Mouse (Mus musculus): ENCODE results near the gene Adk. TPM values are rescaled to one million over a fixed set of nuclear protein-coding genes. Genes with fewer than 3 reads are reported as not detected.

Gene Adk
- polyA plus RNA-seq, 1 experiment from 2014 or later = 40.0 TPM

- H3K36me3 ChIP-seq = no peaks in the 10 kb centered on the region
- H3K9ac ChIP-seq (replicated peaks) = no peak overlapping the region
- ATAC-seq (ENCODE audit: low FRiP score) = no peak
- 0 out of 2 replicates have a peak overlapping the region, but pooled peaks have one; percentile 33 for H3K27ac ChIP-seq (replicated peaks)
- H3K4me3 ChIP-seq (replicated peaks) = no peak overlapping the region
- H3K4me1 ChIP-seq = no peaks in the 10 kb centered on the region
- no peaks in the 10 kb centered on the region for H3K27me3 ChIP-seq (replicated peaks)
- no peaks in the 10 kb centered on the region for H3K9me3 ChIP-seq (replicated peaks)
- WGBS = 93% methylated on average over 8 of the region's 8 CpGs
- no peak overlapping the region for H3K4me2 ChIP-seq
These were observed 54.2 kb downstream of the Adk start for GRCm38 (mm10) chr14:21106582-21106981.

- Histone ChIP-seq H3K9ac (replicated peaks) (no peak overlapping the region), H3K9me3 (replicated peaks) (no peaks in the 10 kb centered on the region), H3K36me3 (no peaks in the 10 kb centered on the region), H3K4me2 (no peak overlapping the region), H3K4me1 (no peaks in the 10 kb centered on the region), H3K27ac (replicated peaks) (no peak overlapping the region), H3K4me3 (replicated peaks) (no peak overlapping the region), H3K27me3 (replicated peaks) (no peaks in the 10 kb centered on the region)
- no peak for ATAC-seq (ENCODE audit: low FRiP score)
- WGBS = 72% methylated on average over 3 of the region's 3 CpGs
These were observed 55.2 kb downstream of the Adk start for GRCm38 (mm10) chr14:21107551-21107950.

- WGBS = 83% methylated on average over 4 of the region's 4 CpGs
- H3K36me3 ChIP-seq = no peaks in the 10 kb centered on the region
- no peaks in the 10 kb centered on the region for H3K4me1 ChIP-seq
These were observed 58.1 kb downstream of the Adk start for GRCm38 (mm10) chr14:21110492-21110891.

GRCm38 (mm10) chr14:21111500-21111899 is 59.1 kb downstream of the Adk start:
- WGBS = 93% methylated on average over 1 of the region's 1 CpGs
- no peak overlapping the region for H3K27ac ChIP-seq (replicated peaks)

More at GRCm38 (mm10) chr14:21110492-21110891, 58.1 kb downstream of the Adk start:
- Histone ChIP-seq H3K9ac (replicated peaks) (no peak overlapping the region), H3K4me3 (replicated peaks) (no peak overlapping the region), H3K9me3 (replicated peaks) (no peaks in the 10 kb centered on the region), H3K27ac (replicated peaks) (no peak overlapping the region), H3K4me2 (no peak overlapping the region), H3K27me3 (replicated peaks) (no peaks in the 10 kb centered on the region)
- ATAC-seq (ENCODE audit: low FRiP score) = no peak

GRCm38 (mm10) chr14:21112174-21112573 is 59.8 kb downstream of the Adk start:
- H3K4me2 ChIP-seq = no peak overlapping the region
- no peak overlapping the region for H3K9ac ChIP-seq (replicated peaks)
- no peaks in the 10 kb centered on the region for H3K27me3 ChIP-seq (replicated peaks)
- H3K9me3 ChIP-seq (replicated peaks) = no peaks in the 10 kb centered on the region
- no peaks in the 10 kb centered on the region for H3K4me1 ChIP-seq
- ATAC-seq (ENCODE audit: low FRiP score) = no peak
- H3K4me3 ChIP-seq (replicated peaks) = no peak overlapping the region
- H3K36me3 ChIP-seq = no peaks in the 10 kb centered on the region
- H3K27ac ChIP-seq (replicated peaks) = no peak overlapping the region
- 92% methylated on average over 5 of the region's 5 CpGs for WGBS

More at GRCm38 (mm10) chr14:21111500-21111899, 59.1 kb downstream of the Adk start:
- Histone ChIP-seq H3K4me1 (no peaks in the 10 kb centered on the region), H3K4me2 (no peak overlapping the region), H3K4me3 (replicated peaks) (no peak overlapping the region), H3K9ac (replicated peaks) (no peak overlapping the region), H3K36me3 (no peaks in the 10 kb centered on the region), H3K9me3 (replicated peaks) (no peaks in the 10 kb centered on the region), H3K27me3 (replicated peaks) (no peaks in the 10 kb centered on the region)
- no peak for ATAC-seq (ENCODE audit: low FRiP score)

GRCm38 (mm10) chr14:21112742-21113141 is 60.4 kb downstream of the Adk start:
- no peak for ATAC-seq (ENCODE audit: low FRiP score)
- H3K36me3 ChIP-seq = no peaks in the 10 kb centered on the region
- no peaks in the 10 kb centered on the region for H3K4me1 ChIP-seq
- H3K4me3 ChIP-seq (replicated peaks) = no peak overlapping the region
- H3K9ac ChIP-seq (replicated peaks) = no peak overlapping the region
- H3K27me3 ChIP-seq (replicated peaks) = no peaks in the 10 kb centered on the region
- H3K9me3 ChIP-seq (replicated peaks) = no peaks in the 10 kb centered on the region
- no peak overlapping the region for H3K27ac ChIP-seq (replicated peaks)
- no peak overlapping the region for H3K4me2 ChIP-seq
- WGBS = 88% methylated on average over 6 of the region's 6 CpGs

GRCm38 (mm10) chr14:21114339-21114738 is 62.0 kb downstream of the Adk start:
- Histone ChIP-seq H3K4me3 (replicated peaks) (no peak overlapping the region), H3K36me3 (no peaks in the 10 kb centered on the region), H3K27ac (replicated peaks) (no peak overlapping the region), H3K9ac (replicated peaks) (no peak overlapping the region), H3K4me2 (no peak overlapping the region), H3K4me1 (no peaks in the 10 kb centered on the region), H3K9me3 (replicated peaks) (no peaks in the 10 kb centered on the region), H3K27me3 (replicated peaks) (no peaks in the 10 kb centered on the region)
- ATAC-seq (ENCODE audit: low FRiP score) = no peak

GRCm38 (mm10) chr14:21115318-21115717 is 62.9 kb downstream of the Adk start:
- Histone ChIP-seq H3K4me1 (no peaks in the 10 kb centered on the region), H3K4me2 (no peak overlapping the region), H3K27me3 (replicated peaks) (no peaks in the 10 kb centered on the region), H3K36me3 (no peaks in the 10 kb centered on the region), H3K27ac (replicated peaks) (no peak overlapping the region), H3K9ac (replicated peaks) (no peak overlapping the region), H3K4me3 (replicated peaks) (no peak overlapping the region), H3K9me3 (replicated peaks) (no peaks in the 10 kb centered on the region)
- WGBS = 35% methylated on average over 4 of the region's 4 CpGs
- ATAC-seq (ENCODE audit: low FRiP score) = no peak

GRCm38 (mm10) chr14:21115888-21116460 is 63.6 kb downstream of the Adk start:
- no peak for ATAC-seq (ENCODE audit: low FRiP score)
- WGBS = 68% methylated on average over 3 of the region's 3 CpGs
- H3K4me1 ChIP-seq = no peaks in the 10 kb centered on the region

GRCm38 (mm10) chr14:21118095-21118494 is 65.7 kb downstream of the Adk start:
- Histone ChIP-seq H3K27ac (replicated peaks) (no peak overlapping the region), H3K36me3 (no peaks in the 10 kb centered on the region), H3K4me2 (no peak overlapping the region), H3K4me3 (replicated peaks) (no peak overlapping the region), H3K4me1 (no peaks in the 10 kb centered on the region), H3K9me3 (replicated peaks) (no peaks in the 10 kb centered on the region), H3K9ac (replicated peaks) (no peak overlapping the region), H3K27me3 (replicated peaks) (no peaks in the 10 kb centered on the region)
- ATAC-seq (ENCODE audit: low FRiP score) = no peak
- WGBS = 77% methylated on average over 4 of the region's 4 CpGs

More at GRCm38 (mm10) chr14:21115888-21116460, 63.6 kb downstream of the Adk start:
- H3K9ac ChIP-seq (replicated peaks) = no peak overlapping the region
- no peak overlapping the region for H3K27ac ChIP-seq (replicated peaks)
- H3K27me3 ChIP-seq (replicated peaks) = no peaks in the 10 kb centered on the region
- H3K36me3 ChIP-seq = no peaks in the 10 kb centered on the region
- no peak overlapping the region for H3K4me3 ChIP-seq (replicated peaks)
- H3K9me3 ChIP-seq (replicated peaks) = no peaks in the 10 kb centered on the region
- H3K4me2 ChIP-seq = no peak overlapping the region

- H3K27ac ChIP-seq (replicated peaks) = no peak overlapping the region
- no peaks in the 10 kb centered on the region for H3K36me3 ChIP-seq
- 86% methylated on average over 9 of the region's 9 CpGs for WGBS
- no peaks in the 10 kb centered on the region for H3K9me3 ChIP-seq (replicated peaks)
- no peak for ATAC-seq (ENCODE audit: low FRiP score)
- no peaks in the 10 kb centered on the region for H3K4me1 ChIP-seq
- H3K27me3 ChIP-seq (replicated peaks) = no peaks in the 10 kb centered on the region
- H3K4me2 ChIP-seq = no peak overlapping the region
- H3K9ac ChIP-seq (replicated peaks) = no peak overlapping the region
- H3K4me3 ChIP-seq (replicated peaks) = no peak overlapping the region
These were observed 67.4 kb downstream of the Adk start for GRCm38 (mm10) chr14:21119653-21120313.

GRCm38 (mm10) chr14:21120473-21120872 is 68.1 kb downstream of the Adk start:
- 59% methylated on average over 3 of the region's 3 CpGs for WGBS
- no peak for ATAC-seq (ENCODE audit: low FRiP score)
- H3K4me2 ChIP-seq = no peak overlapping the region

More at GRCm38 (mm10) chr14:21120473-21120872, 68.1 kb downstream of the Adk start:
- no peak overlapping the region for H3K27ac ChIP-seq (replicated peaks)
- no peaks in the 10 kb centered on the region for H3K4me1 ChIP-seq
- no peaks in the 10 kb centered on the region for H3K36me3 ChIP-seq
- no peak overlapping the region for H3K9ac ChIP-seq (replicated peaks)
- H3K9me3 ChIP-seq (replicated peaks) = no peaks in the 10 kb centered on the region
- H3K4me3 ChIP-seq (replicated peaks) = no peak overlapping the region
- no peaks in the 10 kb centered on the region for H3K27me3 ChIP-seq (replicated peaks)

Data from neural tube, embryonic 15.5 days (tissue).